Mouse (Mus musculus) hindbrain, embryonic 10.5 days (tissue): ENCODE data around the gene Tas2r123. TPM values are rescaled to one million over a fixed set of nuclear protein-coding genes. Genes with fewer than 3 reads are reported as not detected.

ENCODE experiments used
- DNase-seq: peaks from one replicate; pipeline ENCODE4 v3.0.0-alpha.2; 2017; ENCODE audit warnings: low spot score
- H3K27ac ChIP-seq: fragments of 300-500 bp; sonication (generic); 2 replicates; pipeline ENCODE4 v1.5.1; 2016; ENCODE audit warnings: mild to moderate bottlenecking, moderate library complexity
- H3K27me3 ChIP-seq: fragments of 300-500 bp; sonication (generic); 2 replicates; pipeline ENCODE4 v1.6.1; 2016; ENCODE audit warnings: mild to moderate bottlenecking; ENCODE audit not compliant: poor library complexity, insufficient read depth, severe bottlenecking
- H3K36me3 ChIP-seq: fragments of 300-500 bp; sonication (generic); 2 replicates; pipeline ENCODE4 v1.6.1; 2016; ENCODE audit warnings: mild to moderate bottlenecking, moderate library complexity
- H3K4me1 ChIP-seq: fragments of 300-500 bp; sonication (generic); replicated peaks from 2 replicates; pipeline ENCODE4 v1.6.1; 2016; ENCODE audit warnings: mild to moderate bottlenecking
- H3K4me3 ChIP-seq: fragments of 300-500 bp; sonication (generic); 2 replicates; pipeline ENCODE4 v1.5.1; 2016; ENCODE audit warnings: mild to moderate bottlenecking, moderate library complexity
- H3K9me3 ChIP-seq: fragments of 300-500 bp; sonication (generic); 2 replicates; pipeline ENCODE4 v1.6.1; 2016; ENCODE audit warnings: mild to moderate bottlenecking, moderate library complexity
- WGBS: fragments of 180-500 bp; shearing (Covaris S2); methylation state at CpG from one replicate; pipeline ENCODE4 v1.1.7; 2016; 5-methylcytosine and 5-hydroxymethylcytosine counted together
- polyA plus RNA-seq: library from polyadenylated mRNA; unstranded; fragments of >200 nt; fragmentation: Nextera tagmentation; extraction: Ambion mirVana; gene quantifications from 2 replicates; pipeline ENCODE4 v1.2.1, GENCODE M21; 2016

Tas2r123 gene
- polyA plus RNA-seq = not detected in 2 replicates

GRCm38 (mm10) chr6:132846842-132847241 is at the start of gene Tas2r123:
Gene Tas2r123 (plus strand): TSS chr6:132847142.
- 81% methylated on average over 1 of the region's 1 CpGs for WGBS
- no peak for DNase-seq
- H3K4me1 ChIP-seq = no peaks in the 10 kb centered on the region
- no peak within 1 kb of the TSS for H3K27ac ChIP-seq
- no peak within 1 kb of the TSS for H3K4me3 ChIP-seq
- no peaks in the 10 kb centered on the region for H3K36me3 ChIP-seq
- no peaks in the 10 kb centered on the region for H3K9me3 ChIP-seq
- H3K27me3 ChIP-seq = no peaks in the 10 kb centered on the region

GRCm38 (mm10) chr6:132802518-132802917 is 44.4 kb upstream of the Tas2r123 start, which contains the start of gene Tas2r117:
Gene Tas2r117 (plus strand): TSS chr6:132802818.
- WGBS = 83% methylated on average over 1 of the region's 1 CpGs
- H3K27me3 ChIP-seq = no peaks in the 10 kb centered on the region
- DNase-seq = no peak
- H3K4me1 ChIP-seq = no peaks in the 10 kb centered on the region
- H3K9me3 ChIP-seq = no peaks in the 10 kb centered on the region
- no peak within 1 kb of the TSS for H3K27ac ChIP-seq
- H3K4me3 ChIP-seq = no peak within 1 kb of the TSS
- no peaks in the 10 kb centered on the region for H3K36me3 ChIP-seq

- WGBS = 93% methylated on average over 1 of the region's 1 CpGs
- DNase-seq = no peak
- Histone ChIP-seq H3K4me3 (no peak within 1 kb of the TSS), H3K27me3 (no peaks in the 10 kb centered on the region), H3K36me3 (no peaks in the 10 kb centered on the region), H3K9me3 (no peaks in the 10 kb centered on the region), H3K27ac (no peak within 1 kb of the TSS), H3K4me1 (no peaks in the 10 kb centered on the region)
These were observed 8.2 kb downstream of the Tas2r123 start, which contains the start of gene Tas2r116 for GRCm38 (mm10) chr6:132855138-132855537. Gene Tas2r116 (plus strand): TSS chr6:132855438.

- no peak within 1 kb of the TSS for H3K4me3 ChIP-seq
- H3K27me3 ChIP-seq = no peaks in the 10 kb centered on the region
- no peaks in the 10 kb centered on the region for H3K9me3 ChIP-seq
- H3K27ac ChIP-seq = no peak within 1 kb of the TSS
- no peaks in the 10 kb centered on the region for H3K36me3 ChIP-seq
- H3K4me1 ChIP-seq = no peaks in the 10 kb centered on the region
- no peak for DNase-seq
These were observed 20.8 kb downstream of the Tas2r123 start, which contains the start of gene Tas2r110 for GRCm38 (mm10) chr6:132867708-132868107. Gene Tas2r110 (plus strand): TSS chr6:132868008.

- Histone ChIP-seq H3K27me3 (no peaks in the 10 kb centered on the region), H3K4me1 (no peaks in the 10 kb centered on the region), H3K27ac (no peak within 1 kb of the TSS), H3K4me3 (no peak within 1 kb of the TSS), H3K9me3 (no peaks in the 10 kb centered on the region), H3K36me3 (no peaks in the 10 kb centered on the region)
- DNase-seq = no peak
- 81% methylated on average over 1 of the region's 1 CpGs for WGBS
These were observed 45.8 kb downstream of the Tas2r123 start, which contains the start of gene Tas2r113 for GRCm38 (mm10) chr6:132892711-132893110. Gene Tas2r113 (plus strand): TSS chr6:132893011.

Other genes with a start within 250 kb of the Tas2r123 start
- gene A630073D07Rik, start 195.6 kb upstream of the Tas2r123 start, polyA plus RNA-seq = not detected in 2 replicates
- not detected in 2 replicates for gene Tas2r120, start 190.2 kb upstream of the Tas2r123 start, polyA plus RNA-seq
- gene Tas2r121, start 146.1 kb upstream of the Tas2r123 start, polyA plus RNA-seq = not detected in 2 replicates
- not detected in 2 replicates for gene Tas2r122, start 135.2 kb upstream of the Tas2r123 start, polyA plus RNA-seq
- not detected in 2 replicates for gene Tas2r115, start 109.1 kb upstream of the Tas2r123 start, polyA plus RNA-seq
- gene Tas2r124, start 92.4 kb upstream of the Tas2r123 start, polyA plus RNA-seq = not detected in 2 replicates
- not detected in 2 replicates for gene Tas2r102, start 85.0 kb upstream of the Tas2r123 start, polyA plus RNA-seq
- not detected in 2 replicates for gene Tas2r136, start 69.0 kb upstream of the Tas2r123 start, polyA plus RNA-seq
- not detected in 2 replicates for gene Tas2r117, start 44.3 kb upstream of the Tas2r123 start, polyA plus RNA-seq
- gene Tas2r116, start 8.3 kb downstream of the Tas2r123 start, polyA plus RNA-seq = not detected in 2 replicates
- gene Tas2r110, start 20.9 kb downstream of the Tas2r123 start, polyA plus RNA-seq = not detected in 2 replicates
- not detected in 2 replicates for gene Tas2r113, start 45.9 kb downstream of the Tas2r123 start, polyA plus RNA-seq
- gene Tas2r125, start 62.5 kb downstream of the Tas2r123 start, polyA plus RNA-seq = not detected in 2 replicates
- gene Tas2r129, start 104.0 kb downstream of the Tas2r123 start, polyA plus RNA-seq = not detected in 2 replicates
- not detected in 2 replicates for gene Tas2r131, start 110.8 kb downstream of the Tas2r123 start, polyA plus RNA-seq
- not detected in 2 replicates for gene Tas2r109, start 133.8 kb downstream of the Tas2r123 start, polyA plus RNA-seq
- gene Tas2r103, start 190.0 kb downstream of the Tas2r123 start, polyA plus RNA-seq = not detected in 2 replicates
- not detected in 2 replicates for gene Tas2r140, start 208.7 kb downstream of the Tas2r123 start, polyA plus RNA-seq